Mouse (Mus musculus): ENCODE measurements around the gene Xlr4b.
"Not testable (repeated sequence)": the region's sequence is repeated elsewhere in the genome, so short reads cannot be mapped to it uniquely, and the experiment has no call there.

Gene Xlr4b

DNA sequence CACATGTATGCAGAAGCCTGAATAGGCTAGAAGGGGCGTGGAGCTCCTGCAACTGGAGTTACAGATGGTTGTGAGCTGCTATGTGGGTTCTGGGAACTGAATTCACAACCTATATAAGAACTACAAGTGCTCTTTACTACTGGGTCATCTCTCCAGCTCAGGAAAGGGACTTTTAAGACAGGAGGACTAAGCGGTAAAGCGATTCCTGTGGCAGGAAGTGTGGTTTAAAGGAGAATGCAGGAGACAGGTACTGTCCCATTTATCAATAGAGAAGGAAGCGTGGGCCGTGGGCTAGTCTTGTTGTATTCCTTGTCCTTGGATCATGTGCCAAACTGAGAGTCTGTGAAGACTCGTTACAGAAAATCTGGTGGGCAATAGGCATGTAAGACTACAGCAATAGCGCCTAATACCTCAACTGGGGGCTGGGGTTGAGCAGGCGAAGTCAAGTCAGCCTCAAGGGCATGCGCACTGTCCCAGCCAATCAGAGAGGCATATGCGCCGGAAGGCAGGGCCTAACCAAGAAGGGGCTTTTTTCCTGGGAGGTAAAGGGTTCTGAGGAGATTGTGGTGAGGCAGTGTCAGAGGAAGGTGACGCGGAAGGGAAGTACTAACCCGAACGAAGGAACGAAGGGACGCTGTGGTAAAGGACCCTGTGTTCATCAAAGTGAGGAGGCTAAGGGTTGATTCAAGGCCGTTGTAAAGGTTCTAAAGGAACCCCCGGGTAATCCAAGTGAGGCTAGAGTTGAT is at the start of gene Xlr4b:
Gene Xlr4b (plus strand): TSS at position 515 of the 746 bp plus-strand sequence.
- DNase-seq: not testable (repeated sequence)

DNA sequence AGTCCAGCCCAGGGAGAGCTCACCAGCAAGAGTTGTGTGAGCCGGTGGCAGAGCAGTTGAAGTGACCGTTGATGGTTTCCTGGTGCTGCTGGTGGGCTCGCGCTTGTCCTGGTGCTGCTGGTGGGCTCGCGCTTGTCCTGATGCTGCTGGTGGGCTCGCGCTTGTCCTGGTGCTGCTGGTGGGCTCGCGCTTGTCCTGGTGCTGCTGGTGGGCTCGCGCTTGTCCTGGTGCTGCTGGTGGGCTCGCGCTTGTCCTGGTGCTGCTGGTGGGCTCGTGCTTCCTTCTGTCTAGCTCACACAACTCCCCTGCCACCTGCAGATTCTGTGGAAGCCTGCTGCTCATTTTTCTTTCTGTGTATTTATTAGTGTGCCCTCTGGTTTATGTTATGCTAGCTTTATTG is 37.2 kb upstream of the Xlr4b start, which contains the start of gene Spin2d:
Gene Spin2d (minus strand): TSS at position 101 of the 400 bp plus-strand sequence.
- not testable (repeated sequence) for DNase-seq

DNA sequence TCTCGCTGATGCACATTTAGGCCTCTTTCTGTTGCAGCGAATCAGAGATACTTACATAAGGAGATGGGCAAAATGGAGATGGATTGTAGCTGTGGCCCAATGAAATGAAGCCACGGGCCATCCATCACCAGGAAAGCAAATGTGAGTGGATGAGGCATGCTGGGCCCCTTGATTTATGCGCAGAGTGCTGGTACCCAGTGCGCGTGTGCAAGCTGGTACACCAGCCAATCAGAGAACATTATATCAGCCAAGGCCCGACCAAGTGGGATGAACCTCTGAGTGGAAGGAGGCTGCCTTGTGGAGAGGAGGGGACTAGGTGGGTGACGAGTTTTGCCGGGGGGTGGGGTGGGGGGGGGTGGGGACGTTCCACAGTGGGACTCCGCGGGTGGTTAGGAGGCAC is 22.2 kb upstream of the Xlr4b start, which contains the start of gene Xlr3b:
Gene Xlr3b (plus strand): TSS at position 274 of the 400 bp plus-strand sequence.
- peak; percentile 34 for DNase-seq

DNA sequence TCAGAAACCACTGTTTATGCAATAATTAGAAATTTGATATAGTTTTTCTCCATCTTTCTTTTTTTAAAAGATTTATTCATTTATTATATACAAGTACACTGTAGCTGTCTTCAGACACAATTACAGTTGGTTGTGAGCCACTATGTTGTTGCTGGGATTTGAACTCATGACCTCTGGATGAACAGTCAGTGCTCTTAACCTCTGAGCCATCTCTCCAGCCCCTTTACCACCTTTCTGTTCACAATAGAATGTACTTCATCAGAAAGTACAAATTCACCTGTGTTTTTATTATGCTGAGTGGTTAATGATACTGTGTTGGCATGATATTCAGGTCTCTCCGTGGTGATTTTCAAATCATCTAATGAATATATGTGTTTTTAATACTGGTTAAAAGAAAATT is 11.2 kb downstream of the Xlr4b start:
- DNase-seq: no peak

DNA sequence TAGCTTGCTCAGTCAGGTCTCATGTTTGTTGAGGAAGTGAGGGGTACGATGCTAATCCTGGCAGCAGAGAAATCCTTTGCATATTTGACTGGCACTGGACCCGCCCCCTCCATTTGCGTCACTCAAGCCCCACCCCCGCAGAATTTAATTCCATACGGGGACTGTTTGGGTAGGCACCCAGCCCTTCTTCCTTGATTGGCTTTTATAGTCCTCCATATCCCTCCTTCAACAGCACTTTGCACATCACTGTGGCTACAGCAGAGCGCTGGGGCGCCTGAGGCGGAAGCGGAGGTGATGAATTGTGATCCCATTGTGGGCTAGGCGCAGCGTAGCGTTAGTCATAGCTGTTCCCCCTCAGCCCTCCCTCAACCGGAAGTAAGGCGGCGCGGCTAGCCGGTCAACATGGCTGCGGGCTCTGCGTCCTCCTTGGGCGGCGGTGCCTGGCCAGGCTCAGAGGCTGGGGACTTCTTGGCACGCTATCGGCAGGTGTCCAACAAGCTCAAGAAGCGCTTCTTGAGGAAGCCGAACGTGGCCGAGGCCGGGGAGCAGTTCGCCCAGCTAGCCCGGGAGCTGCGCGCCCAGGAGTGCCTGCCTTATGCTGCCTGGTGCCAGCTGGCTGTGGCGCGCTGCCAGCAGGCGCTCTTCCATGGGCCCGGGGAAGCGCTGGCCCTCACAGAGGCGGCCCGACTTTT is 13.9 kb downstream of the Xlr4b start, which contains the start of gene F8a:
Gene F8a (plus strand): TSS at position 378 of the 692 bp plus-strand sequence.
- peak; percentile 85 for DNase-seq

DNA sequence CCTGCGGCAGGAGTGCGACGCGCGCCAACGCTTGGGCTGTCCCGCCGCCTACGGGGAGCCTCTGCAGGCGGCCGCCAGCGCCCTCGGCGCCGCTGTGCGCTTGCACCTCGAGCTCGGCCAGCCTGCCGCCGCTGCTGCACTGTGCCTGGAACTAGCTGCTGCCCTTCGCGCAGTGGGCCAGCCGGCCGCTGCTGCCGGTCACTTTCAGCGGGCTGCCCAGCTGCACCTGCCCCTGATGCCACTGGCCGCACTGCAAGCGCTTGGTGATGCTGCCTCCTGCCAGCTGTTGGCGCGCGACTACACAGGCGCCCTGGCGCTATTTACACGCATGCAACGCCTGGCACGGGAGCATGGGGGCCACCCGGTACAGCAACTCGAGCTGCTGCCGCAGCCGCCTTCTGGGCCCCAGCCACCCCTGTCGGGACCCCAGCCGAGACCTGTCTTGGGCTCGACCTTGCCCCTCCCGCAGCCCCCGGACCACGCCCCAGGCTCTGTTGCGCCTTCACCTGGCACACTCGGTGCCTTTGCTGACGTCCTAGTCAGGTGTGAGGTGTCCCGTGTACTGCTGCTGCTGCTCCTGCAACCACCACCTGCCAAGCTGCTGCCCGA is 14.6 kb downstream of the Xlr4b start:
- DNase-seq: peak; percentile 66

DNA sequence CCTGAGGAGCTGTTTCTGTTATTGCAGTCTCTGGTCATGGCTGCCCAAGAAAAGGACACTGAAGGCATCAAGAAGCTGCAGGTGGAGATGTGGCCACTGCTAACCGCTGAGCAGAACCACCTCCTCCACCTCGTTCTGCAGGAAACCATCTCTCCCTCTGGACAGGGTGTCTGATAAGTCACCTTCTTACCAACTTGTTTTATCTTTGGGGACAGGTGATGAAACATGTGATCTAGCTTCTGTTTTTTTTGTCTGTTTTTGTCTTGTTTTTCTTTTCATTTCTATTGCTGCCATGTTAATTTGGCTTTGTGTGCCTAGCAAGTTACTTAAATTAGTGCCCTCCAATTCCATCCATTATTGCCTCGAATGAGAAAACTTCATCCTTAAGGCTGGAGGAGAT is 15.2 kb downstream of the Xlr4b start:
- DNase-seq: no peak

DNA sequence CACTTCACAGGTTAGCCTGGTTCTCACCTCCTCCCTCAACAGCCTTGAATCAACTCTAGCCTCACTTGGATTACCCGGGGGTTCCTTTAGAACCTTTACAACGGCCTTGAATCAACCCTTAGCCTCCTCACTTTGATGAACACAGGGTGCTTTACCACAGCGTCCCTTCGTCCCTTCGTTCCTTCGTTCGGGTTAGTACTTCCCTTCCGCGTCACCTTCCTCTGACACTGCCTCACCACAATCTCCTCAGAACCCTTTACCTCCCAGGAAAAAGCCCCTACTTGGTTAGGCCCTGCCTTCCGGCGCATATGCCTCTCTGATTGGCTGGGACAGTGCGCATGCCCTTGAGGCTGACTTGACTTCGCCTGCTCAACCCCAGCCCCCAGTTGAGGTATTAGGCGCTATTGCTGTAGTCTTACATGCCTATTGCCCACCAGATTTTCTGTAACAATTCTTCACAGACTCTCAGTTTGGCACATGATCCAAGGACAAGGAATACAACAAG is 28.7 kb downstream of the Xlr4b start, which contains the start of gene Xlr4c:
Gene Xlr4c (minus strand): TSS at position 310 of the 505 bp plus-strand sequence.
- DNase-seq: not testable (repeated sequence)

DNA sequence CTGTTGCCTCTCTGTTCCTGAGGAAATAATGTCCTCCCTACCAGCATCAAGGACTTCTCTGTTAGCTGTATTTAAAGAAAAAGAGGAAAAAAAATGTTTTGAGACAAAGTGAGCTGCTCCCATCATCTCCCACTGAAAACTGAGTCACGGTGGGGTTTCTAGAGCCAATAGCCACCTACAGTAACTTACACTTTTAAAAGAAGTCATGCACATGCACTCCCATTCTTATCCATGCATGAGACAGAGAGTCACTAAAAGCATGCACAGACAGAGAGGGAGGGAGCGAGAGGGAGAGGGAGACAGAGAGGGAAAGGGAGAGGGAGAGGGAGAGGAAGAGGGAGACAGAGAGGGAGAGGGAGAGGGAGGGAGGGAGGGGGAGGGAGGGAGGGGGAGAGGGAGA is 48.3 kb downstream of the Xlr4b start:
- DNase-seq: not testable (repeated sequence)

DNA sequence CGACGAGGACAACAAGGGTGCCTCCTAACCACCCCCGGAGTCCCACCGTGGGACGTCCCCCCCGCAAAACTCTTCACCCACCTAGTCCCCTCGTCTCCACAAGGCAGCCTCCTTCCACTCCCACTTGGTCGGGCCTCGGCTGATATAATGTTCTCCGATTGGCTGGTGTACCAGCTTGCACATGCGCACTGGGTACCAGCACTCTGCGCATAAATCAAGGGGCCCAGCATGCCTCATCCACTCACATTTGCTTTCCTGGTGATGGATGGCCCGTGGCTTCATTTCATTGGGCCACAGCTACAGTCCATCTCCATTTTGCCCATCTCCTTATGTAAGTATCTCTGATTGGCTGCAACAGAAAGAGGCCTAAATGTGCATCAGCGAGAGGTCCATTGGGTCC is 51.1 kb downstream of the Xlr4b start, which contains the start of gene Xlr3c:
Gene Xlr3c (minus strand): TSS at position 121 of the 400 bp plus-strand sequence.
- DNase-seq: not testable (repeated sequence)
